Mouse (Mus musculus): ENCODE results near the gene Thumpd2.
A peak's percentile ranks its signal among the peaks of the same experiment; 100 is the strongest.

The Thumpd2 gene

DNA sequence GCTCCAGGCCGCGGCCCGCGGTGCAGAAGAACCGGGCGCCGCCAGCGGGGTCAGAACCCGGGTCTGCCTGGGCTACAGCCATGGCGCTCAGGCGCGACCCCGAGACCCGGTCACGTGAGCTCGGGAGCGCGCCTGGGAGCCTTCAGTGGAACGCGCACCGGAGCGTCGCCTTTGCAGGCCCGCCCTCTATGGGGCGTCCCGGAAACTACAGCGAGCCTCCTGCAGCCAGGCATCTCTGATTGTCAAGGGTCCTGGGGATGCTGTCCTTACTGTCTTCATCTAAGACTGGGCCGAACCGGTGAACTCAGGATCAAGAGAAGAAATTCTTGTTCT is at the start of gene Thumpd2:
Gene Thumpd2 (minus strand): TSS at position 104 of the 333 bp plus-strand sequence.
- DNase-seq: peak; percentile 86

- DNase-seq: no peak
Measured at GRCm38 (mm10) chr17:81104237-81104636, 39.4 kb upstream of the Thumpd2 start.

GRCm38 (mm10) chr17:81102866-81103265 is 38.0 kb upstream of the Thumpd2 start:
- no peak for DNase-seq

DNA sequence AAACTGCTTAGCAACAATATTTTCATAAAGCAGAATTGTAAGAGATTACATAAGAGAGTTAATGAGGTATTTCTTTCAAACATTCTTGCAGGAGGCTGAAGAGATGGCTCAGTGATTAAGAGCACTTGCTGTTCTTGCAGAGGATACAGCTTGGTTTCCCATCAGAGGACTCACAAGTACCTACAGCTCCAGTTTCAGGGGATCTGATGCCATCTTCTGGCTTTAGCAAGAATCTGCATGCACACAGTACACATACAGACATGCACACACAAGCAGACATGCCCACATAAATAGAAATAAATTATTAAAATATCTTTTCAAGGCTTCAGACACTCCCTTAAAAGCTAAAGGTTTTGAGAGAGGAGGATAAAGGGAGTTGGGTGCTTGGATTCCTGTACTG is 33.6 kb upstream of the Thumpd2 start:
- no peak for DNase-seq

GRCm38 (mm10) chr17:81096490-81096889 is 31.6 kb upstream of the Thumpd2 start:
- no peak for DNase-seq

- DNase-seq: no peak
Measured at GRCm38 (mm10) chr17:81092794-81093193, 27.9 kb upstream of the Thumpd2 start.

DNA sequence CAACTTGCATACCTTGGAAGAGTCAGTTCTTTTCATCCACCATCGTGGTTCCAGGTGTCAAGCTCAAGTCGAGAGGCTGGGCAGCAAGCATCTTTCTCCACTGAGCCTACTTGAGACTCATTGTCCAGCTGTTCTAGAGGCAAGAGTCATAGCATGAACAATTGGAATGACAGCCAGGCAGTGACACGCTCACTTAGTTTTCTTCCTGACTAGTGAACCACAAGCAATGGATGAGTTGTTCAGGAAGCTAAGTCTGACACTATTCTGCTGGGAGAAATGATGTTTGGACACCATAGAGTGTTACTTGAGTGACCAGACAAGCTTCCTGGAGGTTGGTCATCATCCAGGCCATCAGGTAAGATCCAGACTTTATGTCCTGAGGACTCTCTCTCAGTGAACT is 24.0 kb upstream of the Thumpd2 start:
- no peak for DNase-seq

- no peak for DNase-seq
Measured at GRCm38 (mm10) chr17:81087735-81088134, 22.9 kb upstream of the Thumpd2 start.

GRCm38 (mm10) chr17:81064279-81064978 is 453 bp downstream of the Thumpd2 start:
- DNase-seq: peak; percentile 8

DNA sequence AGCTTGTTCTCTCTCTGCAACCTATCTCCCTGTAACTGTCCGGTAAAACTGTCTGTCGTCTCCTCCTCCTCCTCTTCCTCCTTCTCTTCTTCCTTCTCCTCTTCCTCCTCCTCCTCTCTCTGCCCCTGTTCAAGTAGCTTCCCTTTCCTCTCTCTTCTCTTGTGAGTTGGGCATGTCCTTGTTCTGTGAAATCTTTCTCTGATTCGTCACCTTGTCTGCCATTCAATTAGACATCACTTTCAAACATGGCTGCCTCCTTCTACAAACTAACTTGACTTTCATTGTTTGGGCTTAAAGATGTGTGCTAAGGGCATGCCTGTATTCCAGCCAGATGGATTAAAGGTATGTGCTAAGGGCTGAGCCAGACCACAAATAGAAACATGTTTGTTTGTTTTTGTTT is 1.5 kb downstream of the Thumpd2 start:
- no peak for DNase-seq

DNA sequence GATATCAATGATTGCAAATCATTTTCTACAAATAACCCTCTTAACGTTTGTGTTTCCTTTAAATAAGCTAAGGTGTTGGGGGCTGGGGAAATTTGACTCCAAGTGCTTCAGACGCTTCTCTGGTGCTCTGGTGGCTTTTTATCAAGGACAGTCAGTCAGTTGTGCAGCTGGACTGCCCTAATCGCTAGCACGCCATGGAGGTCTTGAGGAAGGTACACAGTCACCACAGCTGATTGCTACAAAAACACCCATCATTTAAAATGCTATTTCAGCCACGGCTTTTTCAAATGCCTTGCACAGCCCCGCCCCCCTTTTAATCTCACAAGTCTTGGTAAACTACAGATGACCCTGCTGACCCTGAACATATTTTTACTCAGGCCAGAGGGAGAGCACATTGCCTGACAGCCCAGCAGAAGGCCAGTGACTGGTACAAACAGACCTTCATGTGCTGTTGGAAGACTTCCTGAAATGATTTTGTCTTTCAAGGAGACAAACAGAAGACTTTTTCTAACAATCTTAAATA is 2.5 kb downstream of the Thumpd2 start:
- DNase-seq: no peak

- DNase-seq: no peak
Measured at GRCm38 (mm10) chr17:81056796-81057381, 8.0 kb downstream of the Thumpd2 start.

GRCm38 (mm10) chr17:81056035-81056434 is 8.8 kb downstream of the Thumpd2 start:
- DNase-seq: no peak

DNA sequence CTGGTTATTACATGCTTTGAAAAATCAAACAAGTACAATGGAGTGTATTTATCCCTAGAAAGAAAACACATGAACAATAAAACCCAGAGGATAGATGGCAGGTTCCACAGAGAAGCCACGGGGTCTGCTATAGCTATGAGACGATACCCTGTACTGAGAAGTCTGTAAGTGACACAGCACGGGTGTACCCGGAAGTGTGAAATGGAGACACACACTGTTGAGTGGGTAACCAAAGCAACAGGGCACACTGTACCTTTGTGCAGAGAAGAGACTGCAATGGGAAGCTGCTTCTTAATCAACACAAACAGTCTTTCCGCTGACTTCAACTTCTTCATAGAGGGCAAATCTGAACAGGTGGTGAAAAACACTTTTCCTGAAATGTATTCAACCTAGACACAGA is 9.4 kb downstream of the Thumpd2 start:
- no peak for DNase-seq

- DNase-seq: no peak
Measured at GRCm38 (mm10) chr17:81053274-81053673, 11.6 kb downstream of the Thumpd2 start.

- no peak for DNase-seq
Measured at GRCm38 (mm10) chr17:81047930-81048564, 16.8 kb downstream of the Thumpd2 start.

DNA sequence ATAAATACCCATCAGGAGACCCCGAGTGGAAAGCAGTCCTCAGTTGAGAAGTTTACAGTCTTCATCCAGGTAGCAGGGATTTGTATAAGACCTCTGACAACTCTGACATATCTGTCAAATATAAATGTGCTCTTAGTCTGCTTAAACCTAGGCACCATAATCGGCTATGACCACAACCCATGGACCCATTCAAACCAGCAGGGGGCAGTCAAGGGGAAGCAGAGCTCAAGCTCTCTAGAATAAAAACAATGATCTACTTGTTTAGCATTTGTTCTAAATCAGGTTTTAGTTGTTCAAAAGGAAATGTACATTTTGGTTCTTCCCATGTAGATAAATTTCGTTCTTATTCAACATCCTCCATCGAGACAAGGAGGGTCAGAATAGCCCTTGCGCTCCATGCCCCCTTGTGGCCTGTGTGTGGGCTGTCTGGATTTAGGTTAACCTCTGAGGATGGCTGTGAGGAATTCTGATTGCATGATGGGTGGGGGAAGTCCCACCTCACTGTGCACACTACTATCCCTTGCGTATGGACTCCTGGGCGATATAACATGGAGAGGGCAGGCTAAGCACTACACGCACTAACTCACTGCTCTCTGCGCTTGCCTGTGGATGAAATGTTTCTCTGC is 19.2 kb downstream of the Thumpd2 start:
- no peak for DNase-seq

- DNase-seq: no peak
Measured at GRCm38 (mm10) chr17:81045115-81045514, 19.8 kb downstream of the Thumpd2 start.

GRCm38 (mm10) chr17:81044356-81044755 is 20.5 kb downstream of the Thumpd2 start:
- DNase-seq: no peak

GRCm38 (mm10) chr17:81041662-81042061 is 23.2 kb downstream of the Thumpd2 start:
- DNase-seq: no peak

DNA sequence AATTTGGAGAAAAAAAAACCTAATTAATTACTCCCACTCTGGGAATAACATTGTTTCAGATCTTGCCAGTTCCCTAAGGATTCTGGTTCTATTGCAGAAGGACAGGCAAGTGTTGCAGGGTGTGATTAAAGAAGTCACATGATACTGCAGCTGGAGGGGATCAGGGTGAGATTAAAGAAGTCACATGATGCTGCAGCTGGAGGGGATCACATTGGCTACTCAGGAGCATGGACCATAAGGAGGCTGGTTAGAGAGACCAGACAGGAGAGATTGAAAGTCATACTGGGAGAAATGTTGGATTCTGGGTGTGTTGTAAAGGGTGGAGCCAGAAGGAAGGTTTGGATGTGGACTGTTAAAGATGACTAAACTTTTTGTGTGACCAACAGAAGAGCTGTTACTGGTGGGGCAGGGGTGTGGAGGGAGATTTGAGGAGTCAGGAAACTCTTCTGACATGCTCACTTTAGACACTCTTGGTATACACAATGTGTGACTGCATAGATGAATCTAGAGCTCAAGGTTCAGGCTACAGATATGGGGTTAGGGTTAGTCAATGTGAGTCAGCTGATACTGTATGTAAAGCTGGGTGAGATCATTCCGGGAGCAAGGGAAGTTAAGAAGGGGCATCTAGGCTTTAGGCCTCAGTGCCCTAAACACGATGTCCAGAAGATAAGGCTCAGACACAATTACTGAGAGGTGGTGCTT is 26.0 kb downstream of the Thumpd2 start:
- DNase-seq: no peak

DNA sequence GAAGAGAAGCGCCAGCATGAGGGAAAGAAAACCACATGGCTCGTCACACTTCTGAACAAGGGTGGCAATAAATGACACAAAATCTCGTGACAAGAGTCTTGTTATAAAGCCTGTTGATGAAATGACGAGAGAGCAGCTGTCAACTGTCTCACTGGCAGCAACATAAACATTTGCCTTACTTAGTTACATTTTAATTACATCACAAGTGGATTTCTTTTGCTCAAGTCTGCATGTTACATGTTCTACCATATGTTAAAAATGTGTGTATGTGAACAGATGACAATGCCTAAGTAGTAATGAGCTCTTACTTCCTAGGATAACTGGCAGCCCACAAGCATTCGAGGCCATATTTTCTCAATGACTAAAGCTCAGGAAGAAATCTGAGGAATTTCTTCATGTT is 29.5 kb downstream of the Thumpd2 start:
- DNase-seq: no peak

- no peak for DNase-seq
Measured at GRCm38 (mm10) chr17:81032957-81033356, 31.9 kb downstream of the Thumpd2 start.

All from cerebellum, adult 11-12 months (tissue).